Mouse (Mus musculus) spleen, adult 12 weeks (tissue): Measurements from ENCODE around the gene Mphosph9.
"Not testable (repeated sequence)": the region's sequence is repeated elsewhere in the genome, so short reads cannot be mapped to it uniquely, and the experiment has no call there.

Experiments used
- DNase-seq: peaks from one replicate; pipeline ENCODE4 v3.0.0; 2022; ENCODE audit warnings: low spot score

Gene Mphosph9

DNA sequence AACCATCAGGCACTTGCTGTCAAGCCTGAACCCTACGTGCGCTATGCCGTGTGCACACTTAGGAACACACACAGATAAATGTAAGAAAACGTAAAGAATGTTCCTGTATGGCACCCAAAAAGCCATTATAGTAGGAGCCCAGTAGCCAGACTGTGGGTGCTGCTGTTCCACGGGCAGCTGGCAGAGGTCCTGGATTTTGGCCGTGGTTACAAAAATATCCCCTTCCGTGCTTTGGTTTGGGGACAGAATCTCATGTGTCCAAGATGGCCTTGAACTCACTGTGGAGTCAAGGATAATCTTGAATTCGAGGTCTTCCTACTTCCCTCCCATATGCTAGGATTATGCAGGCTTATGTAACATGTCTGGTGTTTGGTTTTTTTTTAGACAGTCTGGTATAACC, 15.1 kb upstream of the Mphosph9 start:
- DNase-seq = no peak

DNA sequence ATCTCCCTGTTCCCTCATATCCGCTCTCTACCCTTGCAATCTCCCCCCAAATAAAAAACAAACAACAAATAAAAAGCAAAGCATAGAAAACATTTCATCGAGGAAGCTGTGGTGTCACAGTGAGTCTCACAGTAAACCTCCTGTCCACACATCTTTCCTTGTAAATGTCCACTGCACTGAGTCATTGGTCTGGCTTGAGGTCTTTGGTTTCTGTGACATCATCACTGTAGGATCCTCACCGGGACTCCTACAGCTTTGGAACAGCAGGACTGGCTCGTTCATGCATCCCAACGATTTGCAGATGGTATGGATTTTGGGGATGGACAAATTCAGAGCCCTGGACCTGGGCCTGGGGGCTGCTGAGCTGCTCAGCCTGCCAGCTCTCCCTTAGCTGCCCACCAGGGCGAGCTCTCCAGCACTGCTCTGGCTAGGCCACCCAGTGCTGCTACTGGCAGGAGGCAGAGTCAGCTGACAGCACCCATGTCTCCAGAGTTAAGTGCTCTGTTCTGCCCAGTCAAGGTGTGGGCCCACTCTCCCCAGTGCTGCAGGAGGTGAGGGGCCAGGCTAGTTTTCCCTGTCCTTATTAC, 14.1 kb upstream of the Mphosph9 start:
- not testable (repeated sequence) for DNase-seq

DNA sequence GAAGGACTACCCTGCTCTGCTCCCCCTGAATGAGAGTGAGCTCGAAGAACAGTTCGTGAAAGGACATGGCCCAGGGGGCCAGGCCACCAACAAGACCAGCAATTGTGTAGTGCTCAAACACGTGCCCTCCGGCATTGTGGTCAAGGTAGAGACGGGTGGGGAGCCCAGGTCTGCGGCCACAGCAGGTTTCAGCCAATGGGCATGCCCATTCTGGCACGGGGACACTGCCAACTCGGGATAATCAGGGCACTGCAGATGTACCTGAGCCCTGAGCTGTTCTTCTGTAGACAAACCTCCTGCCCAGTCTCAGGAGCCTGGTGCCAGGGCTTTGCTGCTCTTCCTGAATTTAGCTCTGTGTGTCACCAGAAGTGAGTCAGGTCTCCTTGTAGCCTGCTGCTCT, 11.0 kb upstream of the Mphosph9 start:
- no peak for DNase-seq

DNA sequence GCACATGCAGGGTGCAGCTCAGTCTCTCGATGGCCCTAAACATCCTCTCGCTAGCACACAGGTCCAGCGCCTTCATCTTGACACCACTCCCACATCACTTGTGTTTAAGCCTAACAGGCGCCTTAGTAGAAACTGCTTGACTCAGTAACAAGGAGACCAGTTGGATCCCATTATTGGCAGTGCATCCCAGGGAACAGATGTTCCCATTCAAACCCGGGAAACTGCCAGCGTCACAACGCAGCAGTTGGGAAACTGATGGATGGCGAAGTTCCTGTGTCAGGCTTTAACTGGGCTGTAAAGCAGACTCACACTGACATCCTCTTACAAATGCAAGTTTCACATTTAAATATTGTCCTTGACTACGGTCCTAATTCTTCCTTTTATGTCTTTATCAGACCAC, 10.1 kb upstream of the Mphosph9 start:
- no peak for DNase-seq

DNA sequence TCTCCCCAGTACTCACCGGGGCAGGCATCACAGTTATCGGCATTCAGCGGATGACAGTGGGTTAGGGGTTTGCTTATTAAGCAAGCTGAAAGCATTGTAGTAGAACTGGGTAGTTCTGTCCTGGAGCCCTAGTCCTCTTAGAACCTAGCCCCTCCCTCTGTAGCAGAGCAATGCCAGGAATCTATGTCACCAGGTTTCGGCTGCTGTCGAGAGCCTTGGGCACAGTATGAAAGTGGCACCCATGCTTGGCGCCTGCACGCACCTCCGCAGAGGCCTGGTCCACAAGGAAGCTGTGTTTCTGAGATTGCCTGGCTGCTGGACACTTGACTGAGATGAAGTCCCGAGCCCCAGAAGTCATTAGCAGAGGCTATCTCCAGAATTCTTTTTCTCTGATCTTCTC, 9.3 kb upstream of the Mphosph9 start:
- DNase-seq = no peak

DNA sequence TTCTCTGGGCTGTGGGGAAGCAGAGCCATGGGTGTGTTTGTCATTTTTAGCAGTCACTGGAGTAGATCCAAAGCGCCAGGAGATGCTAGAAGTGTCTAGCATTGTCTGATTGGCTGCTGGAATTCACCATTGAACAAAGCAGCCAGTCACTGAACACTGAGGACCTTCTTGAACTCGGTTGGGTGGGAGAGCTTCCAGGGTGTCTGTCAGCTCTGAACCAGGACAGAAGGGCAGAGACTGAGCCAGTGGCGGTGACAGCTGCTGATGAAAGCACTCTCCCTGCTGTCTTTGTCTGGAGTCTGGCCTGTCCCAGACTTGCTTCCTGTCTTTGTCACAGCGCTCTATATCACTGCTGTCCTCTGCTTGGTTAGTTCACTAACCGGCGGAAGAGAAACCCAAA, 6.6 kb upstream of the Mphosph9 start:
- no peak for DNase-seq

DNA sequence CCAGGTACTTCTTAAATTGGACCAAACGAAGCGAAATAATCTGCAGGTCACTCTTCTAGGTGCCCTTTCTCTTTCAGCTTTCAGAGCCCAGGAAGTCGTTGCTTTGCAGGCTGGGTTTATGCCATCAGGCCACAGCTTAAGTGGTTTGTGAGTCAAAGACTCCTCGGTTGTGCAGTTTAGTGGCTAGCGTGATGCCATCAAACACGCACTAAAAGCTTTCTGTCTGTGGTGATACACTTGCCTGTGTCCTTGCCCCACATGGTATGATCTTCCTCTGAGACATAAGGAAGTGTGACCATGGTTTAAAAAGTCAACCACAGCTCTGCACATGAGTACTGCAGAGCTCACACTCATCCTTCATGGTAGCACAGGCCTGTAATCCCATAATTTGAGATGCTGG, 2.3 kb upstream of the Mphosph9 start:
- no peak for DNase-seq

DNA sequence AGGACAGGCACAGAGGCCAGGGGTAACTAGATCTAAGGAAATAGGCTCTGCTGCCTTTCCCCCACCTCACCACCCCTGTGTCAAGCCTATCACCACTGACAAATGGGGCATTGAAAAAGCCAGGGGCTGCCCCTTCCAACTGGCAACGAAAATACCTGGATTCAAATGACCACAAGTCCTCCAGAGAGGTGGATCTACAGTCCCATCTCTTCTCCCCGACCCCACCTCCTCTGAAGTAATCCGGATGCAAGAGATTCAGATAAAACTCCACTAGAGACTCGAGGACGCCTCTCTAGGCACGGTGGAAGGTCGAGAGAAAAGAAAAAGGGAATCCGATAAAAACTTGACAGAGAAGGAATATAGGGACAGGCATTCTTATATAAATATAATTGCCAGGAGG, 943 bp downstream of the Mphosph9 start:
- no peak for DNase-seq

DNA sequence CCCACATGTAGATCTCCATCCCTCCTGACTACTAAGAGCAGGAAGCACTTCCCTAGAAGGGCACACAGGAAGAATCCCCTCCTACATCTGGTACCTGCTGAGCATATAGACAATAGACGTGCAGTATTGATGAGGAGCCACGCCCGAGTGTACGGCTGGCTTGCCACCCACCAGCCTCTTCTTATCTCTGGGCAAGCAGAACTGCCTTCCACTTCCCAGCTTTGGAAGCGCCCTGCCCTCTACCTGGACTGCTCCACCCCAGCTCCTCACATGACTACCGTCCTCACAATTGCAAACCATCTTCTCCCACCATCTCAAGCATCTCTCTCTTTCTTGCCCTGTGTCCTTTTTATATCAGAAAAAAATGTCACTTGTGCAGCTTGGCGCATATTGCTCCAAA, 10.1 kb downstream of the Mphosph9 start:
- no peak for DNase-seq

DNA sequence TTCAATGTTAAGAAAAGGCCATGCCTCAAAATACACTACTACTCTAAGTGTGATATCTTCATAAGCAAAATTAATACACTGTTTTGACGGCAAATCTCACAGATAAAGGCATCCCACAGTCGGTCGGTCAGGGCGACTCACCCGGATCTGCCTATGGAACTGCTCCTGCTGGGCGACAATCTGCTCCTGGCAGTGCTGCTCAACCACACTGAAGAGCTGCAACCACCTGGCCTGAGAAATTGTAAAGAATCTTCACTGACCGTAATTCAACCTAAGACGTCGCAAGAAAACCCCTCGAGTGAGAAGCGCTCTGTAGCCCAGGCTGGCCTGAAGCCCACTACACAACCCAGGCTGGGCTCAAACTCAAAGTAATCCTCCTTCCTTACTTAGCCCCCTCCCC, 11.8 kb downstream of the Mphosph9 start:
- no peak for DNase-seq

DNA sequence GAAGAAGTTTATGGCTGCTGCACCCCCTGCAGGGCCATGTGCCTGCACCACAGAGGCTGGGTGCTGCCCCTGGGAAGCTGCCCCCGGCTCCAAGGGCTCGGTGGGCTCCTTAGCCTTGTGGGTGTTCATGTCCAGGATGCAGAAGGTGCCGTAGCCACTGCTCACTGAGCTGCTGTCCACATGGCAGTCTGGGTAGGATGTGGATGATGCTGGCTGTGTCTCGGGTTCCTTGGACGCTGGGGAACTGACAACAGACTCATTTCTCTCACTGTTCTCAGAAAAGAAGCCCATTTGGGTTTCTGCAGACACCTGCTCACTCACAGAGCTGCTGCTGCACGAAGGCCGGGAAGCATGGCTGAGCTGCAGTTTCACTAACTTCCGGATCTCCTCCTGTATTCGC, 12.3 kb downstream of the Mphosph9 start:
- no peak for DNase-seq

DNA sequence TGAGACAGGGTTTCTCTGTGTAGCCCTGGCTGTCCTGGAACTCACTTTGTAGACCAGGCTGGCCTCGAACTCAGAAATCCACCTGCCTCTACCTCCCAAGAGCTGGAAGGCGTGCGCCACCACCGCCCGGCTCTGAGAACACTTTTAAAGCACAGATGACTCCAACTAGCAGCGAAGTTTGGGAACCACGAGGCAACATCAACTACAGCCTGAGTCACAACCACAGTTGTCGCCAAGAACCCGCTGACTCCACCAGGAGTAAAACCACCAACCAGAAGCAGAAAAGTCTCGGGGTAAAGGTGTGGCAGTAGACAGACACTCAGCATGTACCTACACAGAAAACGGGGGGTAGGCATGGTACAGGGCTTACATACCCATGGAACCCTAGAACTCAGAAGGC, 17.7 kb downstream of the Mphosph9 start:
- no peak for DNase-seq

DNA sequence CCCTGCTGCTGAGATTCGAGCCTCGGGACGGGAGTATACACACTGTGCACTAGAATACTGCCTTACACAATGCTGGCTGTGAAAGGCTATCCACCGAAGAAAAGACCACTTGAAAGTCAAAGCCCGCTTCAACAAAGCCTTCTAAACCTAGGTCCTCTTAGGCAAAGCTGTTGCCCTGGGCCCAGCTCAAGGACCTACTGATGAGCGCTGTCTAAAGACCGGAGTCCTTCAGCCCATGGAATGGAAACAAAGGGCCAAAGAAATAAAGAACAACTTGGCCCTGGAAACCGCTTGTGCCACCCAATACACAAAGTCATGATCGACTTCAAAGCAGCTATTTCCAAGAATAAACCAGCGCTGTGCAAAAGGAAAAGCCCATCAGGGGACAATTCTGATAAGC, 18.6 kb downstream of the Mphosph9 start:
- DNase-seq = no peak

DNA sequence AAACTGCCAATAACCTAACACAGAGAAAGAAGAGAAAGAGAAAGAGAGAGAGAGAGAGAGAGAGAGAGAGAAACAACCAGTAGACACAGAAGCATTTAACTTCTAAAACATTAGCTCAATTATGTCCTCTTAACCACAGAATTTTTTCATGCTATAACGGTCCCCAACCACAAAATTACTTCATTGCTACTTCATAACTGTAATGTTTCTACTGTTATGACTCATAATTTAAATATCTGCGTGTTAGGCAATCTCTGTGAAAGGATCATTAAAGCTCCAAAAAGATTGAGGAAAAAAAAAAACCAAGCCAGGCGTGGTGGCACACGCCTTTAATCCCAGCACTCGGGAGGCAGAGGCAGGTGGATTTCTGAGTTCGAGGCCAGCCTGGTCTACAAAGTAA, 24.9 kb downstream of the Mphosph9 start:
- DNase-seq = not testable (repeated sequence)

DNA sequence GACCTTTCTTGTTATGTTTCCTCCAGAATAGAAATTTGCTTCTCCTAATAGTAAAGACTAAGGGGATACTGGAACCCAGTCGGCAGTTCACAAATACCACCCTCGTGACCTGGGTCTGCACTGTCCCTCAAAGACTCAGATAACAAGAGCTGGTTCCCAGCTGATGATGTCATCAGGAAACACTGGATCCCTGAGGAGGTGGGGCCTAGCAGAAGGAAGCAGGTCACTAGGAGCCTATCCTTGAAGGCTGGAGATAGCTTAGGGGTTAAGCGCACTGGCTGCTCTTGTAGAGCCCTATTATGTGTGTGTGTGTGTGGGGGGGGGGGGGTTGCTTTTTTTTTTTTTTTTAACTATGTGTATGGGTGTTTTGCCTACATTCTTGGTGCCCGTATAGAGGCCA, 27.6 kb downstream of the Mphosph9 start:
- no peak for DNase-seq

DNA sequence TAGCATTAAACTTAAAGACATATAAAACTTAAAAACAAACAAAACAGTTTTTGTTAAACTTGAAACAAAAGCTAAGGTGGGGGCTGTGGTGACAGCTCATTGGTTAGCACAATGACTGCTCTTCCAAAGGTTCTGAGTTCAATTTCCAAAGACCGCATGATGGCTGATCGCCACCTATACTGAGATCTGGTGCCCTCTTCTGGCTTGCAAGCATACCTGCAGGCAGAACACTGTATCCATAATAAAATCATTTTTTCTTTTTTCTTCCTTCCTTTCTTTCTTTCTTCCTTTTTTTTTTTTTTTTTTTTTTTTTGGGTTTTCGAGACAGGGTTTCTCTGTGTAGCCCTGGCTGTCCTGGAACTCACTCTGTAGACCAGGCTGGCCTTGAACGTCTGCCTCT, 28.5 kb downstream of the Mphosph9 start:
- DNase-seq = not testable (repeated sequence)

DNA sequence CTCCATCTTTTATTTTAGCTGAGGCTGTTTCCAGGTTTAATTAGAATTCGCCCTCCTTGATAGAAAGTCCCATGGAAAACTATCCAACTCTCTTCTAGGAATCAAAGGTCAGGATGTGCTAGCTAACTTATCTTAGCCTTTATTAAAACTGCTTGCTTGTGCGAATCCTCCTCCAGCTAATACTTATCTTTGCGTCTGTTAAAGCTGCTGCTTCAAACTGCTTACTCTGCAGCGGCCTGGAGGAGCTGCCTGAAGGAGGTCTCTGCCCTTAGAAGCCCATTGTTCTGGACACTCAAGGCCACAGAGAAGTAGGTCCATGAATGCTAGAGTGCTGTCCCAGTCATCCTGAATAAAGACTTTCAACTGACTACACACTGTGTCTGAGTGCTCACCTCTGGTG, 31.3 kb downstream of the Mphosph9 start:
- DNase-seq = no peak

DNA sequence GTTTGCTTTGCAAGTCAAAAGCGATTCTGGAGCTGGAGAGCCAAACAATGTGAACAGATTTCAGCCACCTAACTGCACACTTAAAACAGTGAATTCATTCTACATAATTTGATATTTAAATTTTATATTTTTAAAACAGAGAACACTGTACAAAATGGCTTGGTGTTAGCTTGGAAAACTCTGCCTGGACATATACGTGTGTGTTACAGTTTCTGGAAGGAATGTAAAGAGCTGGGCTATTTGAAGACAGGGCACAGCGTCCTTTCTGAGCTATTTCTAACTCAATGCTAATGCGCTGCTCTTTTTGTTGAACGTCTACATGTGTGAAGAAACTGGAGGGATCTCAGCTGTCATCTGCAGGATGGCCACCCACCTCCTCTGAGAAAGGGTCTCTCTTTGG, 33.8 kb downstream of the Mphosph9 start:
- DNase-seq = no peak

DNA sequence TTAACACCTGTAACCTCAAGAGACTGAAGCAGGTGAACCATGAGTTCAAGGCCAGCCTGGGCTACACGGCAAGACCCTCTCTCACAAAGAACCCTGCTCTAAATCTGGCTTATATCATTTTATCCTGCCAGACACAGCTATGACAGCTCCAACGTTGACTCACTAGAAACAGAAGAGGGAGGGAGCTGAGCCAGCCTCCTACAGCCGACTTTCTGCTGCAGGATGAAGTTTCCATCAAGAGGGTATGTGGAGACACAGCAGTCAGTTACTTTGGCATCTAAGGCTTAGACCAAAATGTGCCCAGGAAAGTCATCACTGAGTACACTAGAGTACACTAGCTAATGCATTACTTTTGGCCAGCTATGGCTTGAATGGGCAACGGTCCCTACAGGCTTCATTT, 37.6 kb downstream of the Mphosph9 start:
- no peak for DNase-seq

DNA sequence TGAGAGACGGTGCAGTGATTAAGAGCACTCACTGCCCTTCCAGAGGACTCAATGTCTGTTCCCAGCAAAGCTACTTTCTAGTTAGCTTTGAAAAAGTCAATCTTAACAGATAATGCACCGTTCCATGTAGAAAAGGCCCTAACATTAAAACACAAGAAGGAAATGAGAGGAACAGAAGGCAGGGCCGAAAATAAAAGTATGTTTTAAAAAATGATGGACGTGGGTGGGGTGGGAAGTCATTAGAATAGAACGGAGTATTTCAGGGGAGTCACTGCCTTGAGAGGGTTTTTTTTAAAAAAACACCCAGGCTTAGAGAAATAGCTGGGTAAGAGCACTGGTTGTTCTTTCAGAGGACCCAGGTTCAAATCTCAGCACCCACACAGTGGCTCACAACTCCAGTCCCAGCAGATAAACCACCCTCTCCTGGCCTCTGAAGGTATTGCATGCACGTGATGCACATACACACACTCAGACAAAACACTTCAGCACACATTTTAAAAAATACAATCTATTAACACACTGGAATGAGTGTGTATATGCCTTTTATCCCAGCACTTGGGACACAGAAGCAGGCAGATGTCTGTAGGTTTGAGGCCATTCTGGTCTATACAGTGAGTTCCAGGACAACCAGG, 40.0 kb downstream of the Mphosph9 start:
- no peak for DNase-seq

DNA sequence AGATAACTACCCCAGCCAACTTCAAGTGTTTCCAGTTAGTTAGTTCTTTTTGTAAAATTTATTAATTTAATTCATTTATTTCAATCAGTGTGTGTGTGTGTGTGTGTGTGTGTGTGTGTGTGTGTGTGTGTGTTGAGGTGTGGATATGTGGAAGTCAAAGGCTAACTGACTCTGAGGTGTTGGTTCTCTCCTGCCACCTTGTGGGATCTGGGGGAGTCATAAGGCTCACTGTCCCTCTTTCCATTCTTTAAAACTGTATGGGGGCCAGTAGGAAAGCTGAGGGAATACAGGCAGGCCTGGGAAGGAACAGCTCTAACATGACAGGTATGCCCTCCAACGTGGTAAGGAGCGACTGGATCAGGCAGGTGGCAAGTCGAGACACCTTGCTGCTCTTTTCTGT, 43.4 kb downstream of the Mphosph9 start:
- DNase-seq = no peak

DNA sequence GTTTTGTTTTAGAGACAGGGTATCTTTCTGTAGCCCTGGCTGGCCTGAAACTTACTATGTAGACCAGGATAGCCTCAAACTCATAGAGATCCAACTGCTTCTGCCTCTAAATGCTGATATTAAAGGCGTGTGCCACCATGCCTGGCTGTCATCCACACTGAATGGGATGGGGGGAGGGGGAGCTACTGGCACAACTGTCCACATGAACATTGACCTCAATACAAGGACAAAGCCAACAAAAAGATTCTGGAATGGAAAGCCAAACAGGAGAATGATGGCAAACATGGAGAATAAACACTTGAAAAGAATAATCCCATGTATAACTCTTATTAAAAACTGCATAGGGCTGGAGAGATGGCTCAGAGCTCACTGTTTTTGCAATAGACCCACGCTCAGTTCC, 44.9 kb downstream of the Mphosph9 start:
- no peak for DNase-seq

DNA sequence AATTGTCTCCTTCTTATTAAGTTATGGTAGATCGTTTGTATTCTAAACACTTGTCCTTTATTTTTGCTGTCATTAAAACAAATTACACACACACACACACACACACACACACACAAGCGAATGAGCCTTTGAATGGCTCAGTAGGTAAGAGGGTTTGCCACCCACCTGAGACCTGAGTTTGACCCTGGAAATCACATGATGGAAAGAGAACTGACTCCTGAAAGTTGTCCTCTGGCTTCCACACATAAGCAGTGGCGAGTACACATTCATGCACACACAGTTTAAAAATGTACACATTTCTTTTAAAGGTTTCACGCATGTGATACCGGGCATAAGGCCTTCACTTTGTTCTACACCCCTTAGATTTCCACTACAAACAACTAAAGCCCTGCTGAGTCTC, 57.5 kb downstream of the Mphosph9 start:
- no peak for DNase-seq

DNA sequence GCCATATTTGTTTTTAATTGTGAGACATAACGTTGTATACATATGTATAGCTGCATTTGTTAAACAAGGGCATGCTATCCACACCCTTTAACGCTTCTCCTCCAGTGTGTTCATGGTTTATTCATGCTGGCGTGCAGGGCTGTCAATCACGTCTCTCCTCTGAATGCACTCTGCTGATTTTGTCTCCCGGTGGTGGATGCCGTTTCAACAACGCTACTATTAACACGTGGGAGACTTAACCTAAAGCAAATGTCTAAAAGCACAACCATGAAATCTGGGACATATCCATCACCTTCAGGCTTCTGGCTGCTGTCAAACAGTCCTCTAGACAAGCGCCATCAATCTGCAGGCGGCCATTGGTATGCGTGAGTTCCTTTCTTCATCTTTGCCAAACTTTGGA, 58.1 kb downstream of the Mphosph9 start:
- no peak for DNase-seq

DNA sequence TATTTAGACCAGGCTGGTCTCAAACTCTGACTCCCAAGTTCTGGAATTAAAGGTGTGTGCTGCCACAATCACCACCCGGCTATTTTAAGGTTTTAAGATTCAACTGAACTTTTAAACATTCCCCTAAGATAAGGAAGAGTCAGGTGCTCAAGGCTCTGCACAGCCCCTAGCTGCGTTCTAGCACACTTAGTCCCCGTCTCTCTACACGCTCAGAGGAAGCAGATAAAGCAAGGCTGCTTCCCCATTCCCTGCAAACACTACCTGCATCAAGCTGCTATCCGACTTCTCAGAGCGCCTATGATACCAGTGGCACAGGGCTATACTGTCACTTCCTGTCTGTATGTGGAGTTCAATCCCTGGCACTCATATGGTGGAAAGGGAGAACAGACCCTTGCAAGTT, 60.1 kb downstream of the Mphosph9 start:
- DNase-seq = no peak
